Mouse (Mus musculus) hematopoietic stem cell, adult 5-6 weeks (primary cell): ENCODE results near the gene Lrrc56. TPM values are rescaled to one million over a fixed set of nuclear protein-coding genes. Genes with fewer than 3 reads are reported as not detected.
"Not testable (repeated sequence)": the region's sequence is repeated elsewhere in the genome, so short reads cannot be mapped to it uniquely, and the experiment has no call there.

ENCODE experiments used
- ATAC-seq, 2 experiments: fragments of 125-278 bp in 1 of 2; replicated peaks in 1 of 2; 2 replicates each; pipeline ENCODE4 v1.8.0; 2016 to 2017; ENCODE audit warnings: inconsistent platforms in 2 of 2, mild to moderate bottlenecking in 2 of 2, moderate number of reproducible peaks in 2 of 2, low read depth in 1 of 2, moderate TSS enrichment in 1 of 2; ENCODE audit not compliant: low FRiP score in 2 of 2, poor library complexity in 2 of 2, severe bottlenecking in 2 of 2, insufficient read depth in 1 of 2, low TSS enrichment in 1 of 2
- total RNA-seq: library from RNA; stranded (forward); fragments of 172-1452, 232-1000 nt; gene quantifications from 2 replicates; pipeline ENCODE4 v1.2.3, GENCODE M21; 2017

Gene Lrrc56
- total RNA-seq, 1 experiment from 2014 or later: 0.60 TPM

- peak; percentile 96 for ATAC-seq
Measured at GRCm38 (mm10) chr7:141228279-141229067, 34.5 kb downstream of the Lrrc56 start, which contains the start of gene Phrf1. Gene Phrf1 (plus strand): TSS chr7:141228784.

GRCm38 (mm10) chr7:141229702-141230101, 35.7 kb downstream of the Lrrc56 start:
- no peak for ATAC-seq

GRCm38 (mm10) chr7:141230570-141230969, 36.6 kb downstream of the Lrrc56 start:
- no peak for ATAC-seq

- no peak for ATAC-seq
Measured at GRCm38 (mm10) chr7:141231111-141231510, 37.2 kb downstream of the Lrrc56 start.

- no peak for ATAC-seq
Measured at GRCm38 (mm10) chr7:141231551-141231950, 37.6 kb downstream of the Lrrc56 start.

- ATAC-seq: not testable (repeated sequence)
Measured at GRCm38 (mm10) chr7:141250486-141250885, 56.5 kb downstream of the Lrrc56 start.

GRCm38 (mm10) chr7:141256159-141256558, 62.2 kb downstream of the Lrrc56 start:
- no peak for ATAC-seq

Other genes starting within 250 kb of the Lrrc56 start
- 1.0 TPM in 1 of 2 replicates, not detected in the other for gene Ifitm5, start 243.9 kb upstream of the Lrrc56 start, total RNA-seq
- gene Gm45717, start 238.2 kb upstream of the Lrrc56 start, total RNA-seq: not detected in 2 replicates
- 328 and 386 TPM in 2 replicates for gene Ifitm2, start 238.2 kb upstream of the Lrrc56 start, total RNA-seq
- gene Ifitm1, start 226.9 kb upstream of the Lrrc56 start, total RNA-seq: 250 and 359 TPM in 2 replicates
- gene Ifitm3, start 183.4 kb upstream of the Lrrc56 start, total RNA-seq: 143 and 341 TPM in 2 replicates
- gene Ifitm6, start 176.2 kb upstream of the Lrrc56 start, total RNA-seq: 68.4 and 203 TPM in 2 replicates
- gene Gm17387, start 165.0 kb upstream of the Lrrc56 start, total RNA-seq: not detected in 2 replicates
- 4.1 and 6.6 TPM in 2 replicates for gene B4galnt4, start 133.1 kb upstream of the Lrrc56 start, total RNA-seq
- gene Pkp3, start 115.9 kb upstream of the Lrrc56 start, total RNA-seq: 1.2 and 2.3 TPM in 2 replicates
- 22.0 and 32.5 TPM in 2 replicates for gene Sigirr, start 93.6 kb upstream of the Lrrc56 start, total RNA-seq
- not detected in 2 replicates for gene Ano9, start 76.4 kb upstream of the Lrrc56 start, total RNA-seq
- gene Ptdss2, start 71.8 kb upstream of the Lrrc56 start, total RNA-seq: 6.4 and 9.6 TPM in 2 replicates
- gene Rnh1, start 21.3 kb upstream of the Lrrc56 start, total RNA-seq: 34.4 and 61.9 TPM in 2 replicates
- 15.0 and 19.7 TPM in 2 replicates for gene Hras, start 152 bp upstream of the Lrrc56 start, total RNA-seq
- gene Lmntd2, start 19.9 kb downstream of the Lrrc56 start, total RNA-seq: 1.6 TPM in 1 of 2 replicates, not detected in the other
- 4.9 and 5.1 TPM in 2 replicates for gene Rassf7, start 21.7 kb downstream of the Lrrc56 start, total RNA-seq
- gene Phrf1, start 34.6 kb downstream of the Lrrc56 start, total RNA-seq: 52.5 and 77.3 TPM in 2 replicates
- 15.4 and 26.7 TPM in 2 replicates for gene Irf7, start 72.3 kb downstream of the Lrrc56 start, total RNA-seq
- not detected in 2 replicates for gene Cdhr5, start 82.6 kb downstream of the Lrrc56 start, total RNA-seq
- not detected in 2 replicates for gene Sct, start 85.0 kb downstream of the Lrrc56 start, total RNA-seq
- not detected in 2 replicates for gene Drd4, start 97.8 kb downstream of the Lrrc56 start, total RNA-seq
- gene Deaf1, start 133.5 kb downstream of the Lrrc56 start, total RNA-seq: 18.7 and 25.8 TPM in 2 replicates
- gene Tmem80, start 133.6 kb downstream of the Lrrc56 start, total RNA-seq: 10.5 and 12.6 TPM in 2 replicates
- 4.4 and 4.7 TPM in 2 replicates for gene Eps8l2, start 144.7 kb downstream of the Lrrc56 start, total RNA-seq
- gene Taldo1, start 198.0 kb downstream of the Lrrc56 start, total RNA-seq: 227 and 363 TPM in 2 replicates
- gene Gatd1, start 220.0 kb downstream of the Lrrc56 start, total RNA-seq: 18.4 and 20.4 TPM in 2 replicates
- gene Cend1, start 235.3 kb downstream of the Lrrc56 start, total RNA-seq: not detected in 2 replicates
- 8.0 and 9.7 TPM in 2 replicates for gene Slc25a22, start 243.7 kb downstream of the Lrrc56 start, total RNA-seq
- gene Pidd1, start 249.9 kb downstream of the Lrrc56 start, total RNA-seq: 6.5 and 8.5 TPM in 2 replicates